Mouse (Mus musculus) forebrain, embryonic 14.5 days (tissue): ENCODE data around the gene Gm10309. TPM values are rescaled to one million over a fixed set of nuclear protein-coding genes. Genes with fewer than 3 reads are reported as not detected.

Source experiments
- ATAC-seq: fragments of 200-750 bp; cut with Nextera tagmentation; 2 replicates; pipeline ENCODE4 v1.8.0; 2017; ENCODE audit warnings: mild to moderate bottlenecking, moderate library complexity
- DNase-seq: peaks from one replicate; pipeline ENCODE4 v3.0.0-alpha.2; 2015; ENCODE audit warnings: low spot score
- H3K27ac ChIP-seq: fragments of 300-500 bp; sonication (generic); 2 replicates; pipeline ENCODE4 v1.5.1; 2014; ENCODE audit warnings: low read depth, mild to moderate bottlenecking, control low read depth, low read length, moderate library complexity
- H3K27me3 ChIP-seq: fragments of 300-500 bp; sonication (generic); replicated peaks from 2 replicates; pipeline ENCODE4 v1.6.1; 2014; ENCODE audit warnings: low read length, control low read depth, mixed read lengths; ENCODE audit not compliant: control insufficient read depth, insufficient read depth
- H3K36me3 ChIP-seq: fragments of 300-500 bp; sonication (generic); 2 replicates; pipeline ENCODE4 v1.6.1; 2014; ENCODE audit warnings: low read length, control low read depth; ENCODE audit not compliant: control insufficient read depth, insufficient read depth
- H3K4me1 ChIP-seq: fragments of 300-500 bp; sonication (generic); 2 replicates; pipeline ENCODE4 v1.6.1; 2014; ENCODE audit warnings: antibody characterized with exemption, low read length, control low read depth; ENCODE audit not compliant: control insufficient read depth, insufficient read depth
- H3K4me2 ChIP-seq: fragments of 300-500 bp; sonication (generic); 2 replicates; pipeline ENCODE4 v1.6.1; 2014; ENCODE audit warnings: mild to moderate bottlenecking, control low read depth, low read length
- H3K4me3 ChIP-seq: fragments of 300-500 bp; sonication (generic); 2 replicates; pipeline ENCODE4 v1.5.1; 2014; ENCODE audit warnings: low read depth, low read length, control low read depth
- H3K9ac ChIP-seq: fragments of 300-500 bp; sonication (generic); 2 replicates; pipeline ENCODE4 v1.6.1; 2014; ENCODE audit warnings: mild to moderate bottlenecking, low read length, control low read depth, moderate library complexity
- H3K9me3 ChIP-seq: fragments of 300-500 bp; sonication (generic); replicated peaks from 2 replicates; pipeline ENCODE4 v1.6.1; 2016; ENCODE audit warnings: low read length, control low read depth, mixed read lengths; ENCODE audit not compliant: control insufficient read depth
- WGBS: fragments of 180-500 bp; shearing (Covaris S2); extraction: QIAGEN DNeasy Blood & Tissue Kit; methylation state at CpG from one replicate; pipeline ENCODE4 v1.1.7; 2014; 5-methylcytosine and 5-hydroxymethylcytosine counted together
- polyA plus RNA-seq: library from polyadenylated mRNA; unstranded; fragments of >200 nt; fragmentation: Nextera tagmentation; extraction: Ambion mirVana; gene quantifications from 2 replicates; pipeline ENCODE4 v1.2.1, GENCODE M21; 2014

Gene Gm10309
- polyA plus RNA-seq, 1 experiment from 2014 or later = not detected

- H3K4me3 ChIP-seq = no peak overlapping the region
- H3K9ac ChIP-seq = no peak overlapping the region
- ATAC-seq (no peak), DNase-seq (no peak)
- no peak overlapping the region for H3K4me2 ChIP-seq
- peaks cover 31% of the 10 kb centered on the region for H3K4me1 ChIP-seq
- 73% methylated on average over 3 of the region's 3 CpGs for WGBS
- no peak overlapping the region for H3K27ac ChIP-seq
- H3K36me3 ChIP-seq = no peaks in the 10 kb centered on the region
- no peaks in the 10 kb centered on the region for H3K9me3 ChIP-seq
- H3K27me3 ChIP-seq = 0 out of 2 replicates have a peak, but pooled peaks cover 4% of the 10 kb centered on the region
Measured at GRCm38 (mm10) chr17:86463369-86463768, 41.7 kb downstream of the Gm10309 start.

GRCm38 (mm10) chr17:86460645-86461430 is 44.2 kb downstream of the Gm10309 start:
- ATAC-seq = no peak

DNA sequence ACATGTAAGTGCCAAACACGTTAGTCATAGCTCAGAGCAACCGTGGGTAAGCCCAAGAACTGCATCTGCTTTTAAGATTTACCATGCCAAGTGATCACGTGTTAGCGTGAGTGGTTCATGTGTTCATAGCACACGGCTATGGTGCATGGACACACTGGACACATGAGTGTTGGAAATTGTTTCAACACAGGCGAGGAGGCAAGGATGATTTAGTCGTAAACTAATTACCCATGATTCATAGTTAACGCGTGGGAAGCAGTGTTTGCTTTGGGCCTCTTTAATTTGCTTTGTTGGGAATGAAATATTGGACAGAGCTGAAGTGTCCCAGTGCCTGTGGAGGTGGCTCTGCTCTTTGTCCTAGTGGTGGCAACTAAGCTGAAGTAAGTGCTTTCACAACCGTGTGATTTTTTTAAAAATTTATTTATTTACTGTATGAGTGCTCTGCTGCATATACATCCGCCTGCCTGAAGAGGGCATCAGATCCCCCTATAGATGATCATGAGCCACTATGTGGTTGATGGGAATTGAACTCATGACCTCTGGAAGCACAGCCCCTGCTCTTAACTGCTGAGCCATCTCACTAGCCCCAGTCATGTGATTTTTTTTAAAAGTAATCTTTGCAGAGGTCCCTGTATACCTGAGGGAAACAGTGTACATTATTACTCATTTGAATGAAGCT is 46.6 kb downstream of the Gm10309 start:
- no peak for ATAC-seq
- H3K9me3 ChIP-seq = no peaks in the 10 kb centered on the region
- H3K9ac ChIP-seq = no peak overlapping the region
- peaks cover 8% of the 10 kb centered on the region; the same call in 1 of the 2 replicates for H3K4me1 ChIP-seq
- no peaks in the 10 kb centered on the region for H3K36me3 ChIP-seq
- DNase-seq = peak; percentile 6
- H3K27me3 ChIP-seq = no peaks in the 10 kb centered on the region
- no peak overlapping the region for H3K27ac ChIP-seq
- H3K4me3 ChIP-seq = no peak overlapping the region
- H3K4me2 ChIP-seq = no peak overlapping the region
- WGBS = 83% methylated on average over 11 of the region's 11 CpGs

More at GRCm38 (mm10) chr17:86460645-86461430, 44.2 kb downstream of the Gm10309 start:
- H3K36me3 ChIP-seq = no peaks in the 10 kb centered on the region
- H3K27me3 ChIP-seq = 0 out of 2 replicates have a peak, but pooled peaks cover 3% of the 10 kb centered on the region
- H3K4me2 ChIP-seq = no peak overlapping the region
- WGBS = 63% methylated on average over 17 of the region's 17 CpGs
- peak overlapping the region; percentile 30; the same call in 1 of the 2 replicates for H3K27ac ChIP-seq
- no peak overlapping the region for H3K4me3 ChIP-seq
- no peak overlapping the region for H3K9ac ChIP-seq
- H3K9me3 ChIP-seq = no peaks in the 10 kb centered on the region
- H3K4me1 ChIP-seq = peaks cover 19% of the 10 kb centered on the region
- peak; percentile 48 for DNase-seq

GRCm38 (mm10) chr17:86456512-86456911 is 48.5 kb downstream of the Gm10309 start:
- H3K36me3 ChIP-seq = no peaks in the 10 kb centered on the region
- H3K9me3 ChIP-seq = no peaks in the 10 kb centered on the region
- peak; percentile 16 for DNase-seq
- H3K27me3 ChIP-seq = no peaks in the 10 kb centered on the region
- no peak overlapping the region for H3K4me3 ChIP-seq
- peak; percentile 18; the same call in 1 of the 2 replicates for ATAC-seq
- 80% methylated on average over 6 of the region's 6 CpGs for WGBS
- peaks cover 8% of the 10 kb centered on the region; the same call in 1 of the 2 replicates for H3K4me1 ChIP-seq
- H3K27ac ChIP-seq = no peak overlapping the region
- no peak overlapping the region for H3K4me2 ChIP-seq
- H3K9ac ChIP-seq = no peak overlapping the region

DNA sequence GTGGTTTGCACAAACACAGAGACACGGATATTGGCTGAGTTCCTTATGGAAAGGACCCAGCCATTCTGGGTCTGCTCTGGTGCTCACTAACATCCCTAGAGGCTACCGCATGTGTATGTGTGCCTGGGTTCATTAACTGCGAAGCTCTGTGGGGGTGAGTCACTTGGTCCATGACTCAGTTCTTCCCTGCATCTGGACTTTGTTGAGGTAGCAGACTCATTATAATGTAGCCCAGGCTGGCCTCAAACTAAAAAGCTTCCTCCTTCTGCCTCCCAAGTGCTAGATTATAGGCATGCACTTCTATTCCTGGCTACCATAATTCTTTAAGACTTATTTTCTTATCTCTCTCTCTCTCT is 50.7 kb downstream of the Gm10309 start:
- no peak overlapping the region for H3K4me3 ChIP-seq
- no peaks in the 10 kb centered on the region for H3K36me3 ChIP-seq
- no peak for DNase-seq
- H3K9ac ChIP-seq = no peak overlapping the region
- no peaks in the 10 kb centered on the region for H3K27me3 ChIP-seq
- ATAC-seq = no peak
- no peaks in the 10 kb centered on the region for H3K9me3 ChIP-seq
- 84% methylated on average over 3 of the region's 3 CpGs for WGBS
- H3K4me2 ChIP-seq = no peak overlapping the region
- H3K4me1 ChIP-seq = no peaks in the 10 kb centered on the region
- H3K27ac ChIP-seq = no peak overlapping the region

- Histone ChIP-seq H3K9ac (no peak overlapping the region), H3K36me3 (no peaks in the 10 kb centered on the region), H3K27ac (no peak overlapping the region), H3K27me3 (no peaks in the 10 kb centered on the region), H3K9me3 (no peaks in the 10 kb centered on the region), H3K4me3 (no peak overlapping the region), H3K4me2 (no peak overlapping the region), H3K4me1 (no peaks in the 10 kb centered on the region)
- DNase-seq (no peak), ATAC-seq (no peak)
- WGBS = 89% methylated on average over 14 of the region's 14 CpGs
Measured at GRCm38 (mm10) chr17:86453673-86454350, 51.2 kb downstream of the Gm10309 start.

GRCm38 (mm10) chr17:86452934-86453333 is 52.1 kb downstream of the Gm10309 start:
- Histone ChIP-seq H3K4me3 (no peak overlapping the region), H3K9me3 (no peaks in the 10 kb centered on the region), H3K4me1 (no peaks in the 10 kb centered on the region), H3K9ac (no peak overlapping the region), H3K4me2 (no peak overlapping the region), H3K36me3 (no peaks in the 10 kb centered on the region), H3K27ac (no peak overlapping the region), H3K27me3 (no peaks in the 10 kb centered on the region)
- 91% methylated on average over 4 of the region's 4 CpGs for WGBS
- no peak for DNase-seq
- no peak for ATAC-seq
